Mouse (Mus musculus): Measurements from ENCODE around the gene Adsl. TPM values are rescaled to one million over a fixed set of nuclear protein-coding genes. Genes with fewer than 3 reads are reported as not detected.

Gene Adsl
- total and polyA plus RNA-seq, 2 experiments from 2014 or later: 58.4 to 85.7 TPM

DNA sequence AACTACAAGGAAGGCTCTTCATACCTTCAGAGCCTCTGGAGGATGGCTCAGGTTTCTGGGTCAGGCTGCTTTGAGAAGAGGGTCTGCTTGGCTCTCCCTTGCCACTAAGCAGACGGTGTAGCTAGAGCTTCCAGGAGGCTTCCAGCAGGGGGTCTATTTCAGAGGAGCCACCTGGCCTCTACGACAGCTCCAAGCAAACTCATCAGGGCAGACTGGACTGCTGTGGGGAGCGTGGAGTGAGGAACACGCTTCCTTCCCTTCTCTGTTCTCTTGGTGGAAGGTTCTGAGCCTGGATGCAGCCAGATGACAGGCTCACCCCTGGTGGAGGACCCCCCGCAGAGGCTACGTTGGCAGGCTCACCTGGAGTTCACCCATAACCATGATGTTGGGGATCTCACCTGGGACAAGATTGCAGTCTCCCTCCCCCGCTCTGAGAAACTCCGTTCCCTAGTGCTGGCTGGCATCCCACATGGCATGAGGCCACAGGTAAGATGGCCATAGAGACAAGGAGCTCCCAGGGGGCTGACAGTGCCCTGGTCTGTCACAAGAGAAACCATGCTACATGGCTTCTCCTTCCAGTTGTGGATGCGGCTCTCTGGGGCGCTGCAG lies 57.9 kb downstream of the Adsl start:
- Histone ChIP-seq H3K36me3 (ENCODE audit: insufficient read depth, low read length) (peaks cover 61% of the 10 kb centered on the region), H3K9ac (replicated peaks; ENCODE audit: low read length, poor library complexity, severe bottlenecking) (no peak overlapping the region), H3K27ac (ENCODE audit: low read depth, low read length) (no peak overlapping the region), H3K27me3 (ENCODE audit: insufficient read depth, low read length) (no peaks in the 10 kb centered on the region), H3K4me3 (ENCODE audit: low read depth, low read length) (no peak overlapping the region), H3K4me2 (ENCODE audit: low read depth, low read length, poor library complexity, severe bottlenecking) (no peak overlapping the region), H3K9me3 (ENCODE audit: low read length) (no peaks in the 10 kb centered on the region), H3K4me1 (ENCODE audit: insufficient read depth, low read length) (no peaks in the 10 kb centered on the region)
- DNase-seq (ENCODE audit: low spot score) (no peak), ATAC-seq (ENCODE audit: low FRiP score) (no peak)
- 82% methylated on average over 10 of the region's 10 CpGs for WGBS
- TF ChIP-seq CTCF (IDR thresholded peaks at IDR 0.05): no peak

GRCm38 (mm10) chr15:81007339-81007738 lies 59.0 kb downstream of the Adsl start:
- H3K4me1 ChIP-seq (ENCODE audit: insufficient read depth, low read length): no peaks in the 10 kb centered on the region
- H3K4me3 ChIP-seq (ENCODE audit: low read depth, low read length): no peak overlapping the region
- H3K4me2 ChIP-seq (ENCODE audit: low read depth, low read length, poor library complexity, severe bottlenecking): no peak overlapping the region
- no peak overlapping the region for H3K9ac ChIP-seq (replicated peaks; ENCODE audit: low read length, poor library complexity, severe bottlenecking)
- no peak for ATAC-seq (ENCODE audit: low FRiP score)
- no peak overlapping the region for H3K27ac ChIP-seq (ENCODE audit: low read depth, low read length)
- DNase-seq (ENCODE audit: low spot score): no peak
- no peaks in the 10 kb centered on the region for H3K9me3 ChIP-seq (ENCODE audit: low read length)
- TF ChIP-seq CTCF (IDR thresholded peaks at IDR 0.05): no peak
- no peaks in the 10 kb centered on the region for H3K27me3 ChIP-seq (ENCODE audit: insufficient read depth, low read length)
- H3K36me3 ChIP-seq (ENCODE audit: insufficient read depth, low read length): peaks cover 72% of the 10 kb centered on the region
- WGBS: 93% methylated on average over 9 of the region's 9 CpGs

DNA sequence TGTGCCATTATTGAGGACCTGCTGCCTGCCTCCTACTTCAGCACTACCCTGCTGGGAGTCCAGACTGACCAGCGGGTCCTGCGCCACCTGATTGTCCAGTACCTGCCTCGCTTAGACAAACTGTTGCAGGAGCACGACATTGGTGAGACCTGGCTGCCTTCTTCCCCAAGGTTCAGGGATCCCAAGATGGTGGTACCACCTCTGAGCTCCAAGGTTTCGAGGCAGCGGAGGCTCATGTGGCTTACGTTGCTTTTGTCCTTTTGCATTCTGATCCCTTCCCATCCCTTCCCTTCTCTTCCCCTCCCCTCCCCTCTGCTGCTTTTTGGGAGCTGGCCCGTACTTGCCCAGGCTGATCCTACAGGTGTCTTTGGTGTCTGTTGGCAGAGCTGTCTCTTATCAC lies 59.6 kb downstream of the Adsl start:
- no peak for DNase-seq (ENCODE audit: low spot score)
- no peak for TF ChIP-seq CTCF (IDR thresholded peaks at IDR 0.05)
- peaks cover 74% of the 10 kb centered on the region for H3K36me3 ChIP-seq (ENCODE audit: insufficient read depth, low read length)

GRCm38 (mm10) chr15:81008689-81009123 lies 60.4 kb downstream of the Adsl start:
- Histone ChIP-seq H3K9me3 (ENCODE audit: low read length) (no peaks in the 10 kb centered on the region), H3K9ac (replicated peaks; ENCODE audit: low read length, poor library complexity, severe bottlenecking) (no peak overlapping the region), H3K27me3 (ENCODE audit: insufficient read depth, low read length) (no peaks in the 10 kb centered on the region), H3K27ac (ENCODE audit: low read depth, low read length) (no peak overlapping the region), H3K4me3 (ENCODE audit: low read depth, low read length) (no peak overlapping the region), H3K36me3 (ENCODE audit: insufficient read depth, low read length) (peaks cover 73% of the 10 kb centered on the region), H3K4me2 (ENCODE audit: low read depth, low read length, poor library complexity, severe bottlenecking) (no peak overlapping the region), H3K4me1 (ENCODE audit: insufficient read depth, low read length) (no peaks in the 10 kb centered on the region)
- peak; percentile 33 for DNase-seq (ENCODE audit: low spot score)
- ATAC-seq (ENCODE audit: low FRiP score): no peak
- peak; percentile 62 for TF ChIP-seq CTCF (IDR thresholded peaks at IDR 0.05)
- WGBS: 69% methylated on average over 10 of the region's 10 CpGs

More for the DNA sequence above, 59.6 kb downstream of the Adsl start:
- ATAC-seq (ENCODE audit: low FRiP score): no peak
- WGBS: 87% methylated on average over 8 of the region's 8 CpGs
- Histone ChIP-seq H3K4me2 (ENCODE audit: low read depth, low read length, poor library complexity, severe bottlenecking) (no peak overlapping the region), H3K4me3 (ENCODE audit: low read depth, low read length) (no peak overlapping the region), H3K4me1 (ENCODE audit: insufficient read depth, low read length) (no peaks in the 10 kb centered on the region), H3K27me3 (ENCODE audit: insufficient read depth, low read length) (no peaks in the 10 kb centered on the region), H3K9me3 (ENCODE audit: low read length) (no peaks in the 10 kb centered on the region), H3K27ac (ENCODE audit: low read depth, low read length) (no peak overlapping the region), H3K9ac (replicated peaks; ENCODE audit: low read length, poor library complexity, severe bottlenecking) (no peak overlapping the region)

DNA sequence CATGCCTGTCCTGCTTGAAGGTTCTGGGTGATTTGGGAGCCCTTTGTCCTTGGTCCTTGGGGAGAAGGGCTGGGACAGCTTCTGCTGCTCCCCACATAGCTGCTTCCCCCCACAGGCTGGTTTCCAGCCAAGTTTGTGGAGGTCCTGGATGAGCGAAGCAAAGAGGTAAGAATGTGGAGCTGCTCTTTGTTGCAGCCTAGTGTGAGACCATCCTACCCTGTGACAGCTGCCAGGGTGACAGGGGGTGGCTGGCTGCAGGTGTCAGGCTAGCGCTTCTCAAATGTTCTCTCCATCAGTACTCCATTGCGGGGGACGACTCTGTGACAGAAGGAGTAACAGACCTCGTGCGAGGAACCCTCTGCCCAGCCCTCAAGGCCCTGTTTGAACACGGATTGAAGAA lies 61.8 kb downstream of the Adsl start:
- no peaks in the 10 kb centered on the region for H3K4me1 ChIP-seq (ENCODE audit: insufficient read depth, low read length)
- DNase-seq (ENCODE audit: low spot score) (peak; percentile 23), ATAC-seq (ENCODE audit: low FRiP score) (no peak)
- WGBS: 89% methylated on average over 7 of the region's 7 CpGs
- H3K27me3 ChIP-seq (ENCODE audit: insufficient read depth, low read length): no peaks in the 10 kb centered on the region
- H3K4me2 ChIP-seq (ENCODE audit: low read depth, low read length, poor library complexity, severe bottlenecking): no peak overlapping the region
- H3K27ac ChIP-seq (ENCODE audit: low read depth, low read length): no peak overlapping the region
- no peak overlapping the region for H3K9ac ChIP-seq (replicated peaks; ENCODE audit: low read length, poor library complexity, severe bottlenecking)
- H3K9me3 ChIP-seq (ENCODE audit: low read length): no peaks in the 10 kb centered on the region
- TF ChIP-seq CTCF (IDR thresholded peaks at IDR 0.05): no peak
- peaks cover 79% of the 10 kb centered on the region for H3K36me3 ChIP-seq (ENCODE audit: insufficient read depth, low read length)
- no peak overlapping the region for H3K4me3 ChIP-seq (ENCODE audit: low read depth, low read length)

GRCm38 (mm10) chr15:81011523-81011922 lies 63.2 kb downstream of the Adsl start:
- Histone ChIP-seq H3K4me3 (ENCODE audit: low read depth, low read length) (no peak overlapping the region), H3K27ac (ENCODE audit: low read depth, low read length) (no peak overlapping the region), H3K9me3 (ENCODE audit: low read length) (no peaks in the 10 kb centered on the region), H3K4me1 (ENCODE audit: insufficient read depth, low read length) (no peaks in the 10 kb centered on the region), H3K9ac (replicated peaks; ENCODE audit: low read length, poor library complexity, severe bottlenecking) (no peak overlapping the region), H3K27me3 (ENCODE audit: insufficient read depth, low read length) (no peaks in the 10 kb centered on the region), H3K36me3 (ENCODE audit: insufficient read depth, low read length) (peaks cover 85% of the 10 kb centered on the region), H3K4me2 (ENCODE audit: low read depth, low read length, poor library complexity, severe bottlenecking) (no peak overlapping the region)
- DNase-seq (ENCODE audit: low spot score): no peak
- no peak for TF ChIP-seq CTCF (IDR thresholded peaks at IDR 0.05)
- WGBS: 89% methylated on average over 3 of the region's 3 CpGs
- no peak for ATAC-seq (ENCODE audit: low FRiP score)
